Mouse (Mus musculus) liver, embryonic 14.5 days (tissue): Measurements from ENCODE around the gene Cfap97.

Experiments used
- CTCF ChIP-seq: IDR thresholded peaks from 2 replicates; pipeline ENCODE4 v1.5.1; 2016; ENCODE audit warnings: antibody characterized with exemption, low read depth, control low read depth
- EP300 ChIP-seq: IDR thresholded peaks from 2 replicates; pipeline ENCODE4 v1.6.1; 2016; ENCODE audit warnings: antibody characterized with exemption, low read depth

GRCm38 (mm10) chr8:46143470-46143869 lies 8.1 kb upstream of the Cfap97 start:
- TF ChIP-seq EP300 (no peak), CTCF (no peak)
